Mouse (Mus musculus) mesoderm, embryonic 11.5 days (tissue): ENCODE measurements at regions not wholly inside any gene's neighbourhood (a gene's known extent, or its start where the extent isn't known, plus 50 kb on each side); places are given as distances from the start of the nearest gene placed in this dataset.
A peak's percentile ranks its signal among the peaks of the same experiment; 100 is the strongest.

ENCODE experiments used
- DNase-seq: peaks from one replicate; pipeline ENCODE4 v3.0.0-alpha.2; 2012; ENCODE audit warnings: low read depth, low spot score

GRCm38 (mm10) chr2:78804931-78805330, 63.0 kb upstream of the Ube2e3 start:
- no peak for DNase-seq

GRCm38 (mm10) chr2:78803543-78803942, 64.4 kb upstream of the Ube2e3 start:
- no peak for DNase-seq

- no peak for DNase-seq
Measured at GRCm38 (mm10) chr2:78795446-78795845, 72.5 kb upstream of the Ube2e3 start.

DNA sequence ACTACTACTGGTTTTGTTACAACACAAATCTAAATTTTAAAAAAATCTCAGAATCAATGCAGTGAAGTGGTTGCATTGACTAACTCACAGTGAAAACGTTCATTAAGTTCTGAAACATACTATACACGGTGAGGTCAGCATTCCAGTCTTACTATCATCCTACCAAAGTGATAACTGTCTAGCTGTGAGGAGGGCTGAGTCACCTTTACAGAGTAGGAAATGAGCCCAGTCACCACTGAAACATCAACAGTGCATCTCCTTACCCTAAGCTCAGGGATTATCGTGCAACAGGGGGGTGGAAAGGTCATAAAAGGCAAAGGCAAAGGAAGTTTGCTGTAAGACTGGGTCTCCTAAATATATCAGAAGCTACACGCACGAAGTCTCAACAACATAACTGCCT, 73.2 kb upstream of the Ube2e3 start:
- no peak for DNase-seq

- DNase-seq: no peak
Measured at GRCm38 (mm10) chr2:78789124-78789523, 78.8 kb upstream of the Ube2e3 start.

DNA sequence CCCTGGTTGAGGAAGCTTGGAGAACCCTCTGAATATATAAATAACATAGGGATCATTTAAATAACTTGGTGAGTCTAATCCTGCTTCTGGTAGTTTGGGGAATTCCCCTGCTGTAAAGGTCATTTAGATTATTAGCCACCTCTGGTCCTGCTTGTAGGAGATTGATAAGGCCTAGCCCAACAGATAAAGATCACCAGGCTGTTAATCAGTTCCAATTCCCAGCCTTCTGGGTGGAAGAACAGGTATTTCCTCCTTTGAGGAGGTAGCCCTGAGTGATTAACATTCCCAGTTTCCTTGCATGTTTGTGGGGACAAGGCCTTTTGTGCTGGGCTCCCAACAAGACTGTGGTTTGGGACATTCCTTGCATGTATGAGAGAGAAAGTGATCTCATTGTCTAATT, 79.7 kb upstream of the Ube2e3 start:
- no peak for DNase-seq

DNA sequence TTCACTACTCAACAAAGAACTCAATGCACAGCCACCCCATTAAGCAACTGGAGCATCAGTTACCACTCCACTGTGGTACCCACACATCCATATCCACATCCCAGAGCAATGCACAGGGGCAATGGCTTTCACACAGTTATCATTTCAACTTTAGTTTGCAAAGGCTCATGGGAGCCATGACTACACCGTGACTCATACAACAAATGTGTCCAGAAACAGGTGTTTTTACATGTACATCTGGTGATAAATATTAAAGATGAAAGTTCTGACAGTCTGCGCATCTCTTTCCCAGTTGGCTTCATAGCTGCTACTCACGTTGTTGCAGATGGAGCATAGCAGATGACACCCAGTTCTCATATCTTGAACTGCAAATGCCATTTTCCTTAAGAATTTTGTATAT, 88.0 kb upstream of the Ube2e3 start:
- DNase-seq: no peak

DNA sequence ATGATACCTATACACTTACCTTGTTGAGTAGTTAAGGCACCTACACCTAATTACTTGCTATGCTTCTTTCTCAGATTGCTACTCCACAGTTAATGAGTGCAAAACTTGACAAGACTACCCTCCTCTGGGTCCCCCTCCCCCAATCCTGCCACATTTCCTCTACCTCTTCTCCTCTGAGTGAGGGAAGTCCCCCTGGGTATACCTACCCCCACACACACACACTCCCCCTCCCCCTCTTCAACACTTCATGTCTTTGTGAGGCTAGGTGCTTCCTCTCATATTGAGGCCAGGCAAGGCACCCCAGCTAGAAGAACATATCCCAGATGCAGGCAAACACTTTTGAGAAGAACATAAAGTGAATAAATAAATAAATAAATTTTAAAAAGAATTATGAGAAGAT, 90.3 kb upstream of the Ube2e3 start:
- no peak for DNase-seq

DNA sequence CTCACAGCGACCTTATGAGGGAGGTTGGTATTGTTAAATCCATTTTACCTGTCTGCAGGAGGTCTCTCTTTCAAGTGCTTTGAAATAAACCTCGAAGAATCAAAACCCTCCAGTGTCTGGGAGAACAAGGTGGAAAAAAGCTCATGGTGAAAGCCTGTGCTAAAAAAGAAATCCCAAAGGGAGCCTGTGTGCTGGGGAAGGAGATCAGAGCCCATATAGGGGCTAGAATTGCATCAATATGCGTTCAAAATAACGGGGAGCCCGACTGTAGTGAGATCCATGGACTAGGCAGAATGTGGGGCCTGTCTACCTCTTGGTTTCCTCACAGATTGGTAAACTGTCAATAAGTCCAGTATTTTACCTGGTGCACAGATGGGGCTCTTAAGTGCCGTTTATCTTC, 113.6 kb upstream of the Ube2e3 start:
- no peak for DNase-seq

GRCm38 (mm10) chr2:78753918-78754317, 114.0 kb upstream of the Ube2e3 start:
- no peak for DNase-seq

GRCm38 (mm10) chr2:78730161-78730560, 137.8 kb upstream of the Ube2e3 start:
- no peak for DNase-seq

DNA sequence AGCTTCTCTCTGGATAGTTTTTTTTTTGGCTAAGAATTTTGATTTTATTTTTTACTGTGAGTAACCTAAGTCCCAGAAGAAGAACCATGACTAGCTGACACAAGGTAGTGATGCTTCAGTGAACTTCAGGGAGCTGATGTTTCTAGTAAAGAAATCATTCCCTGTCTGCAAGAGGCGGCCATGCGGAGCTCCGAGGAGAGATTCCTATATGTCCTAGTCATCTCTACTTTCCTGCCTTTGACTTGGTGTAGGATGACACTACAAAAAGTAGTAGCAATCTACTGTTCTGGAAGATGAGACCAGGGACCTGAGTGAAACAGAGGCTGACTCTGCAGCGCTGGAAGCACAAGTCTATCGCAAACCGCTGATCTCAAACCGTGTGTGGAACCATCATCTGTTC, 141.9 kb upstream of the Ube2e3 start:
- no peak for DNase-seq

GRCm38 (mm10) chr2:78724416-78724815, 143.5 kb upstream of the Ube2e3 start:
- no peak for DNase-seq

GRCm38 (mm10) chr2:78723423-78723822, 144.5 kb upstream of the Ube2e3 start:
- no peak for DNase-seq

DNA sequence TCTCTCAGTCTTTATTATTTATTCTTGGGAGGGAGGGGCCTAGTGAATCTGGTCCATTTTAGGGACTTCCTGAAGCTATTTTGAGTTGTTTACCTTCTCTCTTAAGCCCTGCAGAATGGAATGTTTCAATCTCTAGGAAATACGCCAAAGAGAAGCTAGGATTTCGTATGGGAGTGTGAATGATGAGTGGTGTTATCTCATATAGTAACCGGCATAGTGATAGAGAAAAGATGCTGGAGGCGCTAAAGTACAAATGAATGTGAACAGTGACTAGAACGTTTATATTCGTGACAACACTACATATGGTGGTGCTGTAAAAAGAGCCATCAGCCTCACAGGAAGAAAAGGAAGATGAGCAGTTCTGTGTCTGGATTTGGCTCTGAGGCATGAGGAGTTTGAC, 145.2 kb upstream of the Ube2e3 start:
- no peak for DNase-seq

GRCm38 (mm10) chr2:78718550-78718949, 149.4 kb upstream of the Ube2e3 start:
- DNase-seq: peak; percentile 50

DNA sequence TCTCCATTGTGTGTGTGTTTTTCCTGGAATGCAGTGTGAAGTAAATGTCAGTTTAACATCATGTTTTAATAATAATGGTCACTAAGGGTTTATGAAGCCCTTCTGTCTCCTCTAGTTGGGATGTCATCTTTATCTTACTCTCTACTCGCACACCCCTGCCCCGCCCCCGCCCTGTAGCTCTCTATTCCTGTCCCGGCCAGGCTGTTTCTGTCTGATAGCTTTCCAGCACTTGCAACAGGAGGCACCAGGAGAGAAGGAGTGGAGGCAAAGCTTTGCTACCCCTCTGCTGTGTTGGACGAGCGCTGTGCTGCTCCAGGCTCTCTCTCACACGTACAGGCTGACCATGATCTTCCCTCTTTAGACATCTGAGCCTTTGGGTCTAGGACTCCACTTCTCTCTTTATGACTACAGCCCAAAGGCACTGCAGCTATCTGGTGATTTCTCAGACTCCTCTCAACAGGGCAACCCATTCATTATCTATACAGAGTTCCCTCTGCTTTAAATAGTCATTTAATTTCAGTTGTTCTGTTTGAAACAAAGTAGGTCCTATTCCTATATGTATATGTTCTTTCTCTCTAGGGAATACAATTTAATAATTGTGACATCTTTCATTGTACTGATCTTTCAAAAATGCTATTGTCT, 151.6 kb upstream of the Ube2e3 start:
- DNase-seq: no peak

GRCm38 (mm10) chr2:78694851-78695250, 173.1 kb upstream of the Ube2e3 start:
- DNase-seq: peak; percentile 13

DNA sequence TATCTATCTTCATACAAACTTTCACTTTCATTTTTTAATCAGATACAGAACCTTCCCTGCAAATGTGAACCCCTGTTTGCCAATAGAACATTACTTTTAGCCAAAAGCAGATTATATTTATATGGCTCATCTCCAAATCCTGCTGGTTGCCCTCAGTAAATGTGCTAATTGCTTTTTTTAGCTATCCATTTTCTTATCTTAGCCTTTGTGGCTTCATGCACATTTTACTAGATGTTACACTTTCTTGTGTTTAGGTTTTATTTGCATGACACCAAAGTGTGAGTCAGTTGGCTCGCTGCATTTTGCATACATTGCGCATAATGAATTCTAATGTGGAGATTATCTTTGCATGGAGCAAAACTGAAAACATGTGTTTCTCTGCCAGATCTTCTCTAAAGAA, 211.3 kb upstream of the Ube2e3 start:
- no peak for DNase-seq

DNA sequence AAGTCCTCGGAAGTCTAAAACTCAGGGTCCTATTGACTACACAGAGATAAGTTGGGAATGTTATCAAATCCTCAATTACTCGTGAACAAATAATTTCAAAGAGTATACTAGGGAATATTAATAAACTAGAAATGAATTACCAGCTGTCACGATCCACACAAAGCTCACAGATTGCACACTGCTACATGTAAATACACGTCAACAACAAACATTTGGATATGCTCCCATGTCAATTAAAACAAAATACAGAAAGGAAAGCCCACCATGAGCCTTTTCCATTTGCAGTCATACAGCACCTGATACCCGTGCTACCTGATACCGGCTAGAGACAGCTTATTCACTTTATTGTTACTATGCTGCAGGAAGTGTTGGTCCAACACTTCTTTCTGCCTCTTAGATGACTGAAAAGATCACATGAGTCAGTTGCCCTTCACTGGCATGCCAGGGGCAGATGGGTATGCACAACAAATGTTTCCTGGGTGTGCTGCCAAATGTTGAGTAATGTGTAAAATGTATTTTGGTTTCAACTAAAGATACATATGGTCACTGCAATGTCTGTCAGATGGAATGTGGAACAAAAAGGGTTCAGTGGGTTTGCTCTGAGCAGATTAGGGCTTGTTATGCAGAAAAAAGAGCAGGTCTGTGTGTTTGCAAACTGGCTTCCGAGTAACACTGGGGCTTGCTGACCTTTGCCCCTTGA, 212.6 kb upstream of the Ube2e3 start:
- peak; percentile 21 for DNase-seq

DNA sequence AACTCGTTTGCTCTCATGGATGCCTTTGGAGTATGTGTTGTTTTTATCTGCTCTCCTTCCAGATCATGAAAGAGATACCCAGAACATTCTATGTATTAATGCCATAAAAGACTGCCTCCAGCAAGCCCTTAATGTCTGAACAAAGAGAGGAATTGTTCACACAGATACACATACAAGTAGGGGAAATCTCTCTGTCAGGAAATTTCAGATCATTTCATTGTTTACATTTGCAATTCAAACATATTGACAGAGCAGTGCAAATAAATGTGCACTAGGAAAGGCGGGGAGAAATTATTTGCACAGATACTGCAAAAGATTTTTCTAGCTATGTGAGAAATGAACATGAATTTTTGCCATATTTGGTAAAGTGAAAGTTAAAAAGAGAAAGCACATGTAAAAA, 216.4 kb upstream of the Ube2e3 start:
- DNase-seq: no peak

GRCm38 (mm10) chr2:78640361-78640760, 227.6 kb upstream of the Ube2e3 start:
- no peak for DNase-seq

- no peak for DNase-seq
Measured at GRCm38 (mm10) chr2:78625264-78625663, 242.7 kb upstream of the Ube2e3 start.

GRCm38 (mm10) chr2:78606388-78606787, 261.5 kb upstream of the Ube2e3 start:
- no peak for DNase-seq
